Mouse (Mus musculus) forebrain, embryonic 10.5 days (tissue): ENCODE measurements around the gene Rtl6. TPM values are rescaled to one million over a fixed set of nuclear protein-coding genes. Genes with fewer than 3 reads are reported as not detected.

Source experiments
- DNase-seq: peaks from one replicate; pipeline ENCODE4 v3.0.0-alpha.2; 2017; ENCODE audit warnings: low spot score; ENCODE audit errors: extremely low spot score
- H3K27ac ChIP-seq: fragments of 300-500 bp; sonication (generic); 2 replicates; pipeline ENCODE4 v1.5.1; 2016; ENCODE audit warnings: mild to moderate bottlenecking
- H3K27me3 ChIP-seq: fragments of 300-500 bp; sonication (generic); 2 replicates; pipeline ENCODE4 v1.6.1; 2016; ENCODE audit warnings: mild to moderate bottlenecking; ENCODE audit not compliant: poor library complexity, severe bottlenecking
- H3K36me3 ChIP-seq: fragments of 300-500 bp; sonication (generic); replicated peaks from 2 replicates; pipeline ENCODE4 v1.6.1; 2016; ENCODE audit warnings: mild to moderate bottlenecking, moderate library complexity
- H3K4me1 ChIP-seq: fragments of 300-500 bp; sonication (generic); 2 replicates; pipeline ENCODE4 v1.6.1; 2016
- H3K4me3 ChIP-seq: fragments of 300-500 bp; sonication (generic); 2 replicates; pipeline ENCODE4 v1.5.1; 2016; ENCODE audit warnings: mild to moderate bottlenecking, moderate library complexity
- H3K9me3 ChIP-seq: fragments of 300-500 bp; sonication (generic); 2 replicates; pipeline ENCODE4 v1.6.1; 2016; ENCODE audit warnings: mild to moderate bottlenecking, moderate library complexity
- WGBS: fragments of 180-500 bp; shearing (Covaris S2); methylation state at CpG from one replicate; pipeline ENCODE4 v1.1.7; 2016; 5-methylcytosine and 5-hydroxymethylcytosine counted together
- polyA plus RNA-seq: library from polyadenylated mRNA; unstranded; fragments of >200 nt; fragmentation: Nextera tagmentation; extraction: Ambion mirVana; gene quantifications from 2 replicates; pipeline ENCODE4 v1.2.1, GENCODE M21; 2016

Rtl6 gene
- 25.5 and 26.9 TPM in 2 replicates for polyA plus RNA-seq

- H3K27me3 ChIP-seq = peaks cover 19% of the 10 kb centered on the region
- peak; percentile 93 for DNase-seq
- H3K36me3 ChIP-seq = peaks cover 45% of the 10 kb centered on the region
- WGBS = 11% methylated on average over 59 of the region's 59 CpGs
- peaks cover 41% of the 10 kb centered on the region for H3K4me1 ChIP-seq
- peaks cover 16% of the 10 kb centered on the region for H3K9me3 ChIP-seq
- peak within 1 kb of the TSS; percentile 66 for H3K4me3 ChIP-seq
- H3K27ac ChIP-seq = peak within 1 kb of the TSS; percentile 92
Measured at GRCm38 (mm10) chr15:84557189-84557921, at the start of gene Rtl6. Gene Rtl6, minus strand, starts transcription at chr15:84557823.

- Histone ChIP-seq H3K36me3 (no peaks in the 10 kb centered on the region), H3K9me3 (peaks cover 13% of the 10 kb centered on the region), H3K4me3 (no peak overlapping the region), H3K4me1 (peaks cover 20% of the 10 kb centered on the region), H3K27me3 (no peaks in the 10 kb centered on the region), H3K27ac (peak overlapping the region; percentile 30; the same call in 1 of the 2 replicates)
- WGBS = 75% methylated on average over 8 of the region's 8 CpGs
- no peak for DNase-seq
Measured at GRCm38 (mm10) chr15:84603267-84603963, 45.8 kb upstream of the Rtl6 start.

- Histone ChIP-seq H3K27ac (no peak overlapping the region), H3K4me3 (no peak overlapping the region), H3K9me3 (peaks cover 3% of the 10 kb centered on the region; the same call in 1 of the 2 replicates), H3K4me1 (peaks cover 20% of the 10 kb centered on the region), H3K27me3 (no peaks in the 10 kb centered on the region), H3K36me3 (no peaks in the 10 kb centered on the region)
- no peak for DNase-seq
- 79% methylated on average over 9 of the region's 9 CpGs for WGBS
Measured at GRCm38 (mm10) chr15:84600977-84601595, 43.5 kb upstream of the Rtl6 start.

GRCm38 (mm10) chr15:84598911-84599310, 41.3 kb upstream of the Rtl6 start:
- Histone ChIP-seq H3K27ac (no peak overlapping the region), H3K4me1 (peaks cover 18% of the 10 kb centered on the region), H3K36me3 (no peaks in the 10 kb centered on the region), H3K27me3 (no peaks in the 10 kb centered on the region), H3K4me3 (no peak overlapping the region), H3K9me3 (no peaks in the 10 kb centered on the region)
- 92% methylated on average over 2 of the region's 2 CpGs for WGBS
- DNase-seq = no peak

- H3K27me3 ChIP-seq = peaks cover 4% of the 10 kb centered on the region
- no peak overlapping the region for H3K27ac ChIP-seq
- H3K36me3 ChIP-seq = no peaks in the 10 kb centered on the region
- WGBS = 92% methylated on average over 1 of the region's 1 CpGs
- peaks cover 24% of the 10 kb centered on the region for H3K4me1 ChIP-seq
- no peak overlapping the region for H3K4me3 ChIP-seq
- no peak for DNase-seq
- H3K9me3 ChIP-seq = no peaks in the 10 kb centered on the region
Measured at GRCm38 (mm10) chr15:84597816-84598215, 40.2 kb upstream of the Rtl6 start.

GRCm38 (mm10) chr15:84597021-84597420, 39.4 kb upstream of the Rtl6 start:
- H3K9me3 ChIP-seq = no peaks in the 10 kb centered on the region
- H3K4me3 ChIP-seq = no peak overlapping the region
- no peak overlapping the region for H3K27ac ChIP-seq
- H3K4me1 ChIP-seq = peaks cover 31% of the 10 kb centered on the region
- no peaks in the 10 kb centered on the region for H3K36me3 ChIP-seq
- DNase-seq = no peak
- peaks cover 11% of the 10 kb centered on the region for H3K27me3 ChIP-seq

GRCm38 (mm10) chr15:84595241-84595945, 37.8 kb upstream of the Rtl6 start:
- H3K27me3 ChIP-seq = peaks cover 17% of the 10 kb centered on the region
- 79% methylated on average over 9 of the region's 9 CpGs for WGBS
- no peak for DNase-seq

GRCm38 (mm10) chr15:84593514-84593913, 35.9 kb upstream of the Rtl6 start:
- Histone ChIP-seq H3K27ac (no peak overlapping the region; the same call in 1 of the 2 replicates), H3K4me1 (peaks cover 39% of the 10 kb centered on the region), H3K4me3 (no peak overlapping the region), H3K27me3 (peaks cover 22% of the 10 kb centered on the region), H3K36me3 (no peaks in the 10 kb centered on the region), H3K9me3 (no peaks in the 10 kb centered on the region)
- DNase-seq = no peak
- WGBS = 56% methylated on average over 9 of the region's 9 CpGs

More at GRCm38 (mm10) chr15:84595241-84595945, 37.8 kb upstream of the Rtl6 start:
- H3K4me1 ChIP-seq = peaks cover 44% of the 10 kb centered on the region
- no peak overlapping the region for H3K27ac ChIP-seq
- H3K4me3 ChIP-seq = no peak overlapping the region
- no peaks in the 10 kb centered on the region for H3K9me3 ChIP-seq
- no peaks in the 10 kb centered on the region for H3K36me3 ChIP-seq

- Histone ChIP-seq H3K27me3 (peaks cover 22% of the 10 kb centered on the region), H3K9me3 (no peaks in the 10 kb centered on the region), H3K27ac (no peak overlapping the region), H3K4me1 (peaks cover 45% of the 10 kb centered on the region), H3K36me3 (no peaks in the 10 kb centered on the region), H3K4me3 (no peak overlapping the region)
- WGBS = 75% methylated on average over 5 of the region's 5 CpGs
- DNase-seq = no peak
Measured at GRCm38 (mm10) chr15:84592240-84592639, 34.6 kb upstream of the Rtl6 start.

- Histone ChIP-seq H3K4me1 (peaks cover 45% of the 10 kb centered on the region), H3K4me3 (no peak overlapping the region), H3K36me3 (no peaks in the 10 kb centered on the region), H3K9me3 (no peaks in the 10 kb centered on the region), H3K27ac (0 out of 2 replicates have a peak overlapping the region, but pooled peaks have one; percentile 25), H3K27me3 (peaks cover 22% of the 10 kb centered on the region)
- WGBS = 50% methylated on average over 13 of the region's 13 CpGs
- DNase-seq = no peak
Measured at GRCm38 (mm10) chr15:84591573-84592139, 34.0 kb upstream of the Rtl6 start.

- H3K36me3 ChIP-seq = no peaks in the 10 kb centered on the region
- 66% methylated on average over 4 of the region's 4 CpGs for WGBS
- DNase-seq = no peak
- H3K4me3 ChIP-seq = no peak overlapping the region
- no peaks in the 10 kb centered on the region for H3K9me3 ChIP-seq
- peaks cover 37% of the 10 kb centered on the region for H3K4me1 ChIP-seq
- peaks cover 22% of the 10 kb centered on the region for H3K27me3 ChIP-seq
- H3K27ac ChIP-seq = peak overlapping the region; percentile 62
Measured at GRCm38 (mm10) chr15:84588371-84588821, 30.8 kb upstream of the Rtl6 start.

- Histone ChIP-seq H3K27ac (no peak overlapping the region), H3K4me1 (0 out of 2 replicates have a peak, but pooled peaks cover 4% of the 10 kb centered on the region), H3K36me3 (no peaks in the 10 kb centered on the region), H3K27me3 (no peaks in the 10 kb centered on the region), H3K4me3 (no peak overlapping the region), H3K9me3 (no peaks in the 10 kb centered on the region; the same call in 1 of the 2 replicates)
- DNase-seq = no peak
- 77% methylated on average over 1 of the region's 1 CpGs for WGBS
Measured at GRCm38 (mm10) chr15:84578607-84579006, 21.0 kb upstream of the Rtl6 start.
